8 mouse cellular contexts compared by ENCODE assay signal in the genomic region with DNA sequence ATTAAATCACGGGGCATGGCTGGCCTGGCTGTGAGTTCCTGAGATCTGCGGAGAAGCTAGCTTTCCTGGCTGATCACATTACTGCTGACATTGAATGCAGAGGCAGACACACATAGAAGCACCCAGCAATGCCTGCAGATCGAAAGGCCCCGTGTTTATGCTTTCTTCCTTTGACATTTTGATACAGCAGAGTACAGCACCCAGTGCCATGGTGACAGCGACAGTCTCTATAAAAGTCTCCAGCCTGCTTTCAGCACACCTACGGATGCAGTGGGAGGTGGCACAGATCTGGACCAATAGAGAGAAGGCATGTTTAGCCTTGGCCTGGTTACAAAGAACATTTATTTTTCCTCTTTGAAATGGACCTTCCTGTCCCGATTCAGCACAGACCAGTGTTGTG.
DNase-seq lines count a peak whose midpoint lies in the region.

No protein-coding gene starts in this region.

- H3K36me3 ChIP-seq in hindbrain, embryonic 10.5 days: no peaks in the 10 kb centered on the region

- H3K4me3 ChIP-seq in hindbrain, embryonic 10.5 days: no peak overlapping the region

- peak; percentile 73 for DNase-seq in left cerebral cortex, adult 11 months (ENCODE audit: low spot score)
- DNase-seq in left cerebral cortex, postnatal 4 days: no peak
- DNase-seq in cerebellum, postnatal 10 days: peak; percentile 26 to 43
- DNase-seq in hindbrain, embryonic 10.5 days (ENCODE audit: low spot score): no peak
- peak; percentile 79 to 95 for DNase-seq in left cerebral cortex, postnatal 25 days (ENCODE audit: low spot score in 2 of 2)
- DNase-seq in right cerebral cortex, postnatal 14 days: peak; percentile 40
- no peak for DNase-seq in T-cell, adult 2 months (ENCODE audit: low spot score)
- no peak for DNase-seq in lung, postnatal 4 days

- H3K27ac ChIP-seq in hindbrain, embryonic 10.5 days: peak overlapping the region; percentile 75

- peaks cover 26% of the 10 kb centered on the region for H3K4me1 ChIP-seq in hindbrain, embryonic 10.5 days (replicated peaks)

- intact Hi-C loops in left cerebral cortex, postnatal 4 days (cut with DNase I): no loop called here
- intact Hi-C loops in left cerebral cortex, postnatal 25 days (cut with DNase I): loop anchor here (1.0 to 2.0 kb wide), 2 partner anchors 45 to 58 kb away; no protein-coding TSS in a partner anchor

- no peaks in the 10 kb centered on the region for H3K27me3 ChIP-seq in hindbrain, embryonic 10.5 days (ENCODE audit: insufficient read depth, poor library complexity, severe bottlenecking)

- peaks cover 7% of the 10 kb centered on the region; the same call in 1 of the 2 replicates for H3K9me3 ChIP-seq in hindbrain, embryonic 10.5 days

- WGBS in hindbrain, embryonic 10.5 days: 73% methylated on average over 7 of the region's 7 CpGs

Comparison
In these comparisons a context has a peak if more than half of its experiments do, and no peak if none do; other contexts are left out.
1. DNase-seq: peak in left cerebral cortex, adult 11 months (single experiment), cerebellum, postnatal 10 days (2 of 2), left cerebral cortex, postnatal 25 days (2 of 2) and right cerebral cortex, postnatal 14 days (single experiment); none in left cerebral cortex, postnatal 4 days (single experiment), hindbrain, embryonic 10.5 days (single experiment), T-cell, adult 2 months (single experiment) and lung, postnatal 4 days (0 of 2).